Mouse (Mus musculus) midbrain, embryonic 12.5 days (tissue): ENCODE measurements around the gene Has3. TPM values are rescaled to one million over a fixed set of nuclear protein-coding genes. Genes with fewer than 3 reads are reported as not detected.
"Not testable (repeated sequence)": the region's sequence is repeated elsewhere in the genome, so short reads cannot be mapped to it uniquely, and the experiment has no call there.

ENCODE experiments used
- ATAC-seq: fragments of 200-750 bp; cut with Nextera tagmentation; 2 replicates; pipeline ENCODE4 v1.8.0; 2017; ENCODE audit warnings: low read depth, moderate TSS enrichment, moderate library complexity; ENCODE audit not compliant: low FRiP score
- H3K27ac ChIP-seq: fragments of 300-500 bp; sonication (generic); replicated peaks from 2 replicates; pipeline ENCODE4 v1.5.1; 2016; ENCODE audit warnings: mild to moderate bottlenecking
- H3K27me3 ChIP-seq: fragments of 300-500 bp; sonication (generic); 2 replicates; pipeline ENCODE4 v1.6.1; 2016; ENCODE audit warnings: mild to moderate bottlenecking
- H3K36me3 ChIP-seq: fragments of 300-500 bp; sonication (generic); 2 replicates; pipeline ENCODE4 v1.6.1; 2016
- H3K4me1 ChIP-seq: fragments of 300-500 bp; sonication (generic); 2 replicates; pipeline ENCODE4 v1.6.1; 2016
- H3K4me2 ChIP-seq: fragments of 300-500 bp; sonication (generic); replicated peaks from 2 replicates; pipeline ENCODE4 v1.6.1; 2016; ENCODE audit warnings: mild to moderate bottlenecking, moderate library complexity
- H3K4me3 ChIP-seq: fragments of 300-500 bp; sonication (generic); 2 replicates; pipeline ENCODE4 v1.5.1; 2016; ENCODE audit warnings: mild to moderate bottlenecking
- H3K9ac ChIP-seq: fragments of 300-500 bp; sonication (generic); replicated peaks from 2 replicates; pipeline ENCODE4 v1.6.1; 2016; ENCODE audit warnings: mild to moderate bottlenecking, moderate library complexity
- H3K9me3 ChIP-seq: fragments of 300-500 bp; sonication (generic); 2 replicates; pipeline ENCODE4 v1.6.1; 2016; ENCODE audit warnings: mild to moderate bottlenecking
- WGBS: fragments of 180-500 bp; shearing (Covaris S2); methylation state at CpG from one replicate; pipeline ENCODE4 v1.1.7; 2016; 5-methylcytosine and 5-hydroxymethylcytosine counted together
- polyA plus RNA-seq: library from polyadenylated mRNA; unstranded; fragments of >200 nt; fragmentation: Nextera tagmentation; extraction: Ambion mirVana; gene quantifications from 2 replicates; pipeline ENCODE4 v1.2.1, GENCODE M21; 2016

Gene Has3
- polyA plus RNA-seq, 1 experiment from 2014 or later: 0.38 TPM

- H3K9me3 ChIP-seq: no peaks in the 10 kb centered on the region
- H3K36me3 ChIP-seq: peaks cover 31% of the 10 kb centered on the region
- 88% methylated on average over 4 of the region's 4 CpGs for WGBS
Observed at GRCm38 (mm10) chr8:106924057-106924456, 54.0 kb downstream of the Has3 start.

GRCm38 (mm10) chr8:106924904-106925349 lies 54.9 kb downstream of the Has3 start:
- no peaks in the 10 kb centered on the region for H3K4me1 ChIP-seq
- H3K27me3 ChIP-seq: no peaks in the 10 kb centered on the region
- no peaks in the 10 kb centered on the region for H3K9me3 ChIP-seq
- H3K4me2 ChIP-seq: no peak overlapping the region
- H3K27ac ChIP-seq: no peak overlapping the region
- no peak overlapping the region for H3K9ac ChIP-seq
- peaks cover 22% of the 10 kb centered on the region for H3K36me3 ChIP-seq
- no peak overlapping the region for H3K4me3 ChIP-seq
- 85% methylated on average over 8 of the region's 8 CpGs for WGBS
- ATAC-seq: no peak

More at GRCm38 (mm10) chr8:106924057-106924456, 54.0 kb downstream of the Has3 start:
- no peaks in the 10 kb centered on the region for H3K4me1 ChIP-seq
- no peak overlapping the region for H3K4me2 ChIP-seq
- H3K4me3 ChIP-seq: no peak overlapping the region
- no peak overlapping the region for H3K9ac ChIP-seq
- ATAC-seq: no peak
- no peak overlapping the region for H3K27ac ChIP-seq
- H3K27me3 ChIP-seq: no peaks in the 10 kb centered on the region

GRCm38 (mm10) chr8:106925446-106925845 lies 55.4 kb downstream of the Has3 start:
- Histone ChIP-seq H3K27me3 (no peaks in the 10 kb centered on the region), H3K9me3 (no peaks in the 10 kb centered on the region), H3K36me3 (peaks cover 17% of the 10 kb centered on the region), H3K9ac (no peak overlapping the region), H3K4me3 (no peak overlapping the region), H3K4me1 (no peaks in the 10 kb centered on the region), H3K27ac (no peak overlapping the region), H3K4me2 (no peak overlapping the region)
- whole genome bisulfite sequencing: 93% methylated on average over 4 of the region's 4 CpGs
- ATAC-seq: no peak

- peaks cover under 1% of the 10 kb centered on the region for H3K4me1 ChIP-seq
- H3K27me3 ChIP-seq: peaks cover 7% of the 10 kb centered on the region
- no peak for ATAC-seq
- H3K36me3 ChIP-seq: peaks cover 11% of the 10 kb centered on the region
- H3K9ac ChIP-seq: no peak overlapping the region
- H3K4me2 ChIP-seq: no peak overlapping the region
- 58% methylated on average over 4 of the region's 4 CpGs for WGBS
- no peak overlapping the region for H3K27ac ChIP-seq
- H3K9me3 ChIP-seq: no peaks in the 10 kb centered on the region
- H3K4me3 ChIP-seq: no peak overlapping the region
Observed at GRCm38 (mm10) chr8:106927247-106927646, 57.2 kb downstream of the Has3 start.

- ATAC-seq, H3K4me3 ChIP-seq, H3K27ac ChIP-seq, H3K4me1 ChIP-seq, H3K36me3 ChIP-seq, H3K9ac ChIP-seq, H3K4me2 ChIP-seq, H3K9me3 ChIP-seq: not testable (repeated sequence)
- 94% methylated on average over 11 of the region's 11 CpGs for WGBS
- peaks cover 12% of the 10 kb centered on the region for H3K27me3 ChIP-seq
Observed at GRCm38 (mm10) chr8:106928182-106928581, 58.1 kb downstream of the Has3 start.

- H3K9ac ChIP-seq: no peak overlapping the region
- no peak for ATAC-seq
- peaks cover 6% of the 10 kb centered on the region for H3K4me1 ChIP-seq
- H3K4me2 ChIP-seq: no peak overlapping the region
- 72% methylated on average over 6 of the region's 6 CpGs for WGBS
- H3K4me3 ChIP-seq: no peak overlapping the region
- no peaks in the 10 kb centered on the region for H3K36me3 ChIP-seq
- peaks cover 20% of the 10 kb centered on the region for H3K27me3 ChIP-seq
- H3K9me3 ChIP-seq: no peaks in the 10 kb centered on the region
- H3K27ac ChIP-seq: no peak overlapping the region
Observed at GRCm38 (mm10) chr8:106929155-106929913, 59.3 kb downstream of the Has3 start.

- H3K27me3 ChIP-seq: peaks cover 22% of the 10 kb centered on the region
- 82% methylated on average over 5 of the region's 5 CpGs for WGBS
- no peak overlapping the region for H3K4me3 ChIP-seq
- no peaks in the 10 kb centered on the region for H3K36me3 ChIP-seq
- H3K4me2 ChIP-seq: no peak overlapping the region
- peaks cover 6% of the 10 kb centered on the region for H3K4me1 ChIP-seq
- no peak overlapping the region for H3K9ac ChIP-seq
- ATAC-seq: no peak
- H3K27ac ChIP-seq: no peak overlapping the region
- H3K9me3 ChIP-seq: no peaks in the 10 kb centered on the region
Observed at GRCm38 (mm10) chr8:106929921-106930320, 59.9 kb downstream of the Has3 start.

GRCm38 (mm10) chr8:106932376-106933065 lies 62.5 kb downstream of the Has3 start:
- H3K4me1 ChIP-seq: peaks cover 18% of the 10 kb centered on the region
- peaks cover 22% of the 10 kb centered on the region for H3K27me3 ChIP-seq
- peak overlapping the region; percentile 12; the same call in 1 of the 2 replicates for H3K9ac ChIP-seq
- 15% methylated on average over 22 of the region's 22 CpGs for WGBS
- H3K36me3 ChIP-seq: no peaks in the 10 kb centered on the region
- peak overlapping the region; percentile 44 for H3K4me2 ChIP-seq
- H3K4me3 ChIP-seq: 0 out of 2 replicates have a peak overlapping the region, but pooled peaks have one; percentile 14
- no peaks in the 10 kb centered on the region for H3K9me3 ChIP-seq
- no peak overlapping the region for H3K27ac ChIP-seq
- no peak for ATAC-seq

GRCm38 (mm10) chr8:106933506-106934143 lies 63.6 kb downstream of the Has3 start:
- Histone ChIP-seq H3K27me3 (peaks cover 25% of the 10 kb centered on the region), H3K4me1 (peaks cover 26% of the 10 kb centered on the region), H3K4me2 (no peak overlapping the region), H3K27ac (no peak overlapping the region), H3K9me3 (no peaks in the 10 kb centered on the region), H3K36me3 (no peaks in the 10 kb centered on the region), H3K9ac (no peak overlapping the region), H3K4me3 (no peak overlapping the region)
- no peak for ATAC-seq
- WGBS: 86% methylated on average over 4 of the region's 4 CpGs

Other genes starting within 250 kb of the Has3 start
- gene Tango6, start 187.2 kb upstream of the Has3 start, polyA plus RNA-seq: 9.2 and 10.8 TPM in 2 replicates
- 49.7 and 54.2 TPM in 2 replicates for gene Utp4, start 23.4 kb downstream of the Has3 start, polyA plus RNA-seq
- 9.0 and 12.4 TPM in 2 replicates for gene Sntb2, start 65.5 kb downstream of the Has3 start, polyA plus RNA-seq
- gene Vps4a, start 161.0 kb downstream of the Has3 start, polyA plus RNA-seq: 97.4 and 98.1 TPM in 2 replicates
- 35.8 and 42.5 TPM in 2 replicates for gene Pdf, start 178.4 kb downstream of the Has3 start, polyA plus RNA-seq
- 45.8 and 47.7 TPM in 2 replicates for gene Cog8, start 186.4 kb downstream of the Has3 start, polyA plus RNA-seq
- 87.2 and 93.1 TPM in 2 replicates for gene Nip7, start 186.6 kb downstream of the Has3 start, polyA plus RNA-seq
- not detected in 2 replicates for gene Tmed6, start 195.4 kb downstream of the Has3 start, polyA plus RNA-seq
- 22.5 and 23.1 TPM in 2 replicates for gene Terf2, start 226.3 kb downstream of the Has3 start, polyA plus RNA-seq